In genomic region chr5:138863681-138864146, GRCm38 (mm10) we compare ENCODE assay signal across 14 mouse cellular contexts. TPM values are rescaled to one million over a fixed set of nuclear protein-coding genes. Genes with fewer than 3 reads are reported as not detected.
DNase-seq lines count a peak whose midpoint lies in the region; ATAC-seq and TF ChIP-seq lines count a peak whose summit lies in the region.
"Had no signal": no experiment of that assay in that cellular context is flagged by ENCODE, and none has a peak within 500 bp of the region (broad histone marks: within the 10 kb centered on the region; RNA-seq: fewer than 3 reads in every experiment).

No protein-coding gene starts in this region.

- H3K9me3 ChIP-seq in liver, embryonic 11.5 days (ENCODE audit: control insufficient read depth, low read length), result no peaks in the 10 kb centered on the region
- H3K9me3 ChIP-seq in midbrain, embryonic 16.5 days (replicated peaks; ENCODE audit: control insufficient read depth, low read length, poor library complexity, severe bottlenecking), result no peaks in the 10 kb centered on the region
- H3K9me3 ChIP-seq: embryonic facial prominence, embryonic 12.5 days; liver, embryonic 15.5 days had no signal

- no peaks in the 10 kb centered on the region for H3K27me3 ChIP-seq in liver, adult 2 months (ENCODE audit: control insufficient read depth, insufficient read depth, low read length)
- no peaks in the 10 kb centered on the region for H3K27me3 ChIP-seq in liver, embryonic 11.5 days (replicated peaks; ENCODE audit: control insufficient read depth, insufficient read depth, low read length)
- no peaks in the 10 kb centered on the region for H3K27me3 ChIP-seq in midbrain, embryonic 16.5 days (ENCODE audit: control insufficient read depth, insufficient read depth, low read depth, low read length)
- H3K27me3 ChIP-seq: embryonic facial prominence, embryonic 12.5 days; liver, embryonic 15.5 days had no signal

- no peaks in the 10 kb centered on the region for H3K79me2 ChIP-seq in liver, adult 2 months (ENCODE audit: control insufficient read depth, insufficient read depth, low read length)

- H3K36me3 ChIP-seq in liver, adult 2 months (ENCODE audit: control insufficient read depth, insufficient read depth, low read length), result no peaks in the 10 kb centered on the region
- no peaks in the 10 kb centered on the region for H3K36me3 ChIP-seq in liver, embryonic 11.5 days (ENCODE audit: control insufficient read depth, insufficient read depth, low read length)
- no peaks in the 10 kb centered on the region for H3K36me3 ChIP-seq in midbrain, embryonic 16.5 days (ENCODE audit: control insufficient read depth, insufficient read depth, low read length)
- H3K36me3 ChIP-seq: embryonic facial prominence, embryonic 12.5 days; liver, embryonic 15.5 days had no signal

- ATAC-seq in liver, embryonic 11.5 days (replicated peaks; ENCODE audit: low FRiP score), result no peak
- no peak for ATAC-seq in midbrain, embryonic 16.5 days
- ATAC-seq in erythroid progenitor cell, adult 5-6 weeks (replicated peaks; ENCODE audit: low FRiP score, poor library complexity, severe bottlenecking), result no peak

- no peak for TF ChIP-seq POLR2A in liver, adult 2 months (IDR thresholded peaks at IDR 0.05; ENCODE audit: extremely low read depth, insufficient read depth, low read length)

- no peak overlapping the region for H3K4me3 ChIP-seq in liver, adult 2 months (ENCODE audit: insufficient read depth, low read depth, low read length)
- no peak overlapping the region for H3K4me3 ChIP-seq in liver, embryonic 11.5 days (ENCODE audit: low read depth, low read length)
- H3K4me3 ChIP-seq in midbrain, embryonic 16.5 days (ENCODE audit: low read depth, low read length), result no peak overlapping the region
- H3K4me3 ChIP-seq: embryonic facial prominence, embryonic 12.5 days; liver, embryonic 15.5 days had no signal

- H3K4me1 ChIP-seq in liver, adult 2 months (ENCODE audit: control insufficient read depth, insufficient read depth, low read length), result peaks cover 11% of the 10 kb centered on the region
- 0 out of 2 replicates have a peak, but pooled peaks cover 3% of the 10 kb centered on the region for H3K4me1 ChIP-seq in liver, embryonic 11.5 days (replicated peaks; ENCODE audit: control insufficient read depth, insufficient read depth, low read length)
- no peaks in the 10 kb centered on the region for H3K4me1 ChIP-seq in midbrain, embryonic 16.5 days (ENCODE audit: control insufficient read depth, insufficient read depth, low read length)
- H3K4me1 ChIP-seq: embryonic facial prominence, embryonic 12.5 days had no signal

- no peak for TF ChIP-seq CTCF in liver, adult 2 months (IDR thresholded peaks at IDR 0.05; ENCODE audit: low read depth, low read length)

- WGBS in liver, adult 2 months, result 30% methylated on average over 7 of the region's 7 CpGs
- 72% methylated on average over 7 of the region's 7 CpGs for WGBS in liver, embryonic 11.5 days
- WGBS in midbrain, embryonic 16.5 days, result 75% methylated on average over 7 of the region's 7 CpGs

- no peak overlapping the region for H3K9ac ChIP-seq in liver, adult 2 months (ENCODE audit: low read depth, low read length)
- H3K9ac ChIP-seq in liver, embryonic 11.5 days (ENCODE audit: low read depth, low read length), result no peak overlapping the region
- no peak overlapping the region for H3K9ac ChIP-seq in midbrain, embryonic 16.5 days (ENCODE audit: low read depth, low read length)
- H3K9ac ChIP-seq: embryonic facial prominence, embryonic 12.5 days; liver, embryonic 15.5 days had no signal

- 0 out of 2 replicates have a peak overlapping the region, but pooled peaks have one; percentile 3 for H3K27ac ChIP-seq in liver, adult 2 months (replicated peaks; ENCODE audit: insufficient read depth, low read depth, low read length)
- H3K27ac ChIP-seq in liver, embryonic 11.5 days (ENCODE audit: low read depth, low read length), result no peak overlapping the region
- no peak overlapping the region for H3K27ac ChIP-seq in midbrain, embryonic 16.5 days (ENCODE audit: low read length)
- H3K27ac ChIP-seq: embryonic facial prominence, embryonic 12.5 days; liver, embryonic 15.5 days had no signal

- peak; percentile 79 for DNase-seq in liver, adult 2 months (ENCODE audit: extremely low read depth, low read depth, low spot score)
- no peak for DNase-seq in liver, embryonic 11.5 days (ENCODE audit: low spot score)
- DNase-seq in cerebellum, adult 9-11 months, result peak; percentile 52
- peak; percentile 13 to 69 for DNase-seq in layer of hippocampus, adult 18-20 months (ENCODE audit: low spot score in 2 of 2)
- peak; percentile 28 to 37 for DNase-seq in right cerebral cortex, postnatal 10 days (ENCODE audit: low spot score in 2 of 2)
- no peak for DNase-seq in adrenal gland, postnatal 36 days
- DNase-seq: adrenal gland, postnatal 25 days; kidney, postnatal 25 days had no signal

- H3K4me2 ChIP-seq in liver, embryonic 11.5 days, result no peak overlapping the region
- H3K4me2 ChIP-seq in midbrain, embryonic 16.5 days (ENCODE audit: low read length), result no peak overlapping the region
- H3K4me2 ChIP-seq: embryonic facial prominence, embryonic 12.5 days; liver, embryonic 15.5 days had no signal

RNA-seq across cellular contexts. Expression of gene Gm5294, which starts 43.8 kb away (rescaled TPM):
- total RNA-seq in liver, adult 2 months (2014; rRNA removed), result not detected in 2 replicates
- polyA plus RNA-seq in liver, adult 2 months (2012; rRNA removed), result not detected in 2 replicates
- polyA plus RNA-seq in liver, embryonic 11.5 days (2014; fragmentation: Nextera tagmentation; extraction: Ambion mirVana), result not detected in 2 replicates
- not detected for total RNA-seq in layer of hippocampus, adult 18-20 months (2021)
- polyA plus RNA-seq in midbrain, embryonic 16.5 days (2015; fragmentation: Nextera tagmentation; extraction: Ambion mirVana), result not detected in 2 replicates
- not detected in 2 replicates for total RNA-seq in erythroid progenitor cell, adult 5-6 weeks (2015; ENCODE audit: low replicate concordance)
- not detected in 2 replicates for total RNA-seq in erythroid progenitor cell, adult 5-6 weeks (2017; ENCODE audit: low replicate concordance)
- total RNA-seq in adrenal gland, postnatal 36 days (2021), result not detected
- total RNA-seq: adrenal gland, postnatal 25 days; ES-E14; heart, postnatal 14 days had no signal
- polyA plus RNA-seq: liver, embryonic 15.5 days had no signal

Comparison
In these comparisons a context has a peak if more than half of its experiments do, and no peak if none do; other contexts are left out.
1. DNase-seq: peak in liver, adult 2 months (single experiment), cerebellum, adult 9-11 months (single experiment), layer of hippocampus, adult 18-20 months (2 of 2) and right cerebral cortex, postnatal 10 days (2 of 2); none in liver, embryonic 11.5 days (single experiment) and adrenal gland, postnatal 36 days (0 of 2).